Mouse (Mus musculus) heart, embryonic 15.5 days (tissue): Measurements from ENCODE around the gene Sept3. TPM values are rescaled to one million over a fixed set of nuclear protein-coding genes. Genes with fewer than 3 reads are reported as not detected.

Source experiments
- ATAC-seq: fragments of 200-750 bp; cut with Nextera tagmentation; replicated peaks from 2 replicates; pipeline ENCODE4 v1.8.0; 2017; ENCODE audit warnings: low read depth, moderate TSS enrichment; ENCODE audit not compliant: insufficient number of reproducible peaks, insufficient read depth, low FRiP score
- H3K27ac ChIP-seq: fragments of 300-500 bp; sonication (generic); 2 replicates; pipeline ENCODE4 v1.5.1; 2015; ENCODE audit warnings: mild to moderate bottlenecking, inconsistent platforms
- H3K27me3 ChIP-seq: fragments of 300-500 bp; sonication (generic); 2 replicates; pipeline ENCODE4 v1.6.1; 2015; ENCODE audit warnings: inconsistent platforms
- H3K36me3 ChIP-seq: fragments of 300-500 bp; sonication (generic); 2 replicates; pipeline ENCODE4 v1.6.1; 2015; ENCODE audit warnings: mild to moderate bottlenecking, inconsistent platforms
- H3K4me1 ChIP-seq: fragments of 300-500 bp; sonication (generic); replicated peaks from 2 replicates; pipeline ENCODE4 v1.6.1; 2015; ENCODE audit warnings: inconsistent platforms
- H3K4me2 ChIP-seq: fragments of 300-500 bp; sonication (generic); 2 replicates; pipeline ENCODE4 v1.6.1; 2015; ENCODE audit warnings: inconsistent platforms, mild to moderate bottlenecking, moderate library complexity
- H3K4me3 ChIP-seq: fragments of 300-500 bp; sonication (generic); 2 replicates; pipeline ENCODE4 v1.5.1; 2015; ENCODE audit warnings: mild to moderate bottlenecking, inconsistent platforms
- H3K9ac ChIP-seq: fragments of 300-500 bp; sonication (generic); 2 replicates; pipeline ENCODE4 v1.6.1; 2015; ENCODE audit warnings: mild to moderate bottlenecking, inconsistent platforms
- H3K9me3 ChIP-seq: fragments of 300-500 bp; sonication (generic); replicated peaks from 2 replicates; pipeline ENCODE4 v1.6.1; 2016; ENCODE audit warnings: inconsistent platforms
- WGBS: fragments of 180-500 bp; shearing (Covaris S2); methylation state at CpG from one replicate; pipeline ENCODE4 v1.1.7; 2015; ENCODE audit warnings: mixed read lengths; 5-methylcytosine and 5-hydroxymethylcytosine counted together
- polyA plus RNA-seq: library from polyadenylated mRNA; unstranded; fragments of >200 nt; fragmentation: Nextera tagmentation; extraction: Ambion mirVana; gene quantifications from 2 replicates; pipeline ENCODE4 v1.2.1, GENCODE M21; 2015

Sept3 gene
- polyA plus RNA-seq, 1 experiment from 2014 or later: 3.4 TPM

- no peak overlapping the region for H3K4me2 ChIP-seq
- H3K27me3 ChIP-seq: no peaks in the 10 kb centered on the region
Measured at GRCm38 (mm10) chr15:82307107-82307506, 32.4 kb downstream of the Sept3 start.

GRCm38 (mm10) chr15:82308416-82308815, 33.7 kb downstream of the Sept3 start:
- WGBS: 76% methylated on average over 3 of the region's 3 CpGs
- no peak overlapping the region for H3K9ac ChIP-seq
- H3K4me2 ChIP-seq: no peak overlapping the region
- H3K27me3 ChIP-seq: no peaks in the 10 kb centered on the region
- H3K27ac ChIP-seq: no peak overlapping the region
- H3K36me3 ChIP-seq: no peaks in the 10 kb centered on the region
- no peaks in the 10 kb centered on the region for H3K9me3 ChIP-seq
- ATAC-seq: no peak
- H3K4me1 ChIP-seq: no peaks in the 10 kb centered on the region
- no peak overlapping the region for H3K4me3 ChIP-seq

More at GRCm38 (mm10) chr15:82307107-82307506, 32.4 kb downstream of the Sept3 start:
- no peak for ATAC-seq
- Histone ChIP-seq H3K4me3 (no peak overlapping the region), H3K9ac (no peak overlapping the region), H3K4me1 (no peaks in the 10 kb centered on the region), H3K9me3 (no peaks in the 10 kb centered on the region), H3K27ac (no peak overlapping the region), H3K36me3 (no peaks in the 10 kb centered on the region)
- WGBS: 77% methylated on average over 3 of the region's 3 CpGs

GRCm38 (mm10) chr15:82317839-82318238, 43.1 kb downstream of the Sept3 start:
- WGBS: 81% methylated on average over 6 of the region's 6 CpGs
- ATAC-seq: no peak
- no peaks in the 10 kb centered on the region for H3K4me1 ChIP-seq

GRCm38 (mm10) chr15:82319613-82320012, 44.9 kb downstream of the Sept3 start:
- Histone ChIP-seq H3K4me3 (no peak overlapping the region), H3K27me3 (no peaks in the 10 kb centered on the region), H3K27ac (no peak overlapping the region), H3K4me1 (no peaks in the 10 kb centered on the region), H3K4me2 (no peak overlapping the region), H3K9ac (no peak overlapping the region), H3K36me3 (no peaks in the 10 kb centered on the region), H3K9me3 (no peaks in the 10 kb centered on the region)
- WGBS: 44% methylated on average over 1 of the region's 1 CpGs
- no peak for ATAC-seq

More at GRCm38 (mm10) chr15:82317839-82318238, 43.1 kb downstream of the Sept3 start:
- Histone ChIP-seq H3K27ac (no peak overlapping the region), H3K4me3 (no peak overlapping the region), H3K9me3 (no peaks in the 10 kb centered on the region), H3K27me3 (no peaks in the 10 kb centered on the region), H3K36me3 (no peaks in the 10 kb centered on the region), H3K9ac (no peak overlapping the region), H3K4me2 (no peak overlapping the region)

- no peaks in the 10 kb centered on the region for H3K9me3 ChIP-seq
- no peak overlapping the region for H3K4me2 ChIP-seq
- no peak overlapping the region for H3K4me3 ChIP-seq
- no peaks in the 10 kb centered on the region for H3K27me3 ChIP-seq
- H3K36me3 ChIP-seq: no peaks in the 10 kb centered on the region
- no peaks in the 10 kb centered on the region for H3K4me1 ChIP-seq
- WGBS: 78% methylated on average over 8 of the region's 8 CpGs
- no peak overlapping the region for H3K27ac ChIP-seq
- ATAC-seq: no peak
- no peak overlapping the region for H3K9ac ChIP-seq
Measured at GRCm38 (mm10) chr15:82322195-82322594, 47.5 kb downstream of the Sept3 start.

- Histone ChIP-seq H3K36me3 (peaks cover 8% of the 10 kb centered on the region; the same call in 1 of the 2 replicates), H3K27me3 (no peaks in the 10 kb centered on the region), H3K9ac (no peak overlapping the region), H3K9me3 (no peaks in the 10 kb centered on the region), H3K27ac (no peak overlapping the region), H3K4me3 (no peak overlapping the region), H3K4me1 (no peaks in the 10 kb centered on the region), H3K4me2 (no peak overlapping the region)
- ATAC-seq: no peak
- WGBS: 52% methylated on average over 2 of the region's 2 CpGs
Measured at GRCm38 (mm10) chr15:82325382-82325781, 50.7 kb downstream of the Sept3 start.

- Histone ChIP-seq H3K27ac (no peak overlapping the region), H3K4me1 (peaks cover 16% of the 10 kb centered on the region), H3K9me3 (no peaks in the 10 kb centered on the region), H3K36me3 (peaks cover 34% of the 10 kb centered on the region; the same call in 1 of the 2 replicates), H3K27me3 (no peaks in the 10 kb centered on the region), H3K9ac (no peak overlapping the region), H3K4me3 (no peak overlapping the region), H3K4me2 (no peak overlapping the region)
- ATAC-seq: no peak
- WGBS: 91% methylated on average over 4 of the region's 4 CpGs
Measured at GRCm38 (mm10) chr15:82335194-82335593, 60.5 kb downstream of the Sept3 start.

GRCm38 (mm10) chr15:82336629-82337028, 61.9 kb downstream of the Sept3 start:
- WGBS: 87% methylated on average over 12 of the region's 12 CpGs
- H3K4me3 ChIP-seq: no peak overlapping the region
- ATAC-seq: no peak
- no peak overlapping the region for H3K9ac ChIP-seq
- H3K27me3 ChIP-seq: no peaks in the 10 kb centered on the region
- H3K4me2 ChIP-seq: no peak overlapping the region
- no peak overlapping the region for H3K27ac ChIP-seq
- H3K36me3 ChIP-seq: peaks cover 29% of the 10 kb centered on the region; the same call in 1 of the 2 replicates
- H3K4me1 ChIP-seq: peaks cover 28% of the 10 kb centered on the region
- no peaks in the 10 kb centered on the region for H3K9me3 ChIP-seq

GRCm38 (mm10) chr15:82337875-82338274, 63.2 kb downstream of the Sept3 start:
- Histone ChIP-seq H3K4me3 (peak overlapping the region; percentile 65), H3K36me3 (peaks cover 26% of the 10 kb centered on the region; the same call in 1 of the 2 replicates), H3K27me3 (no peaks in the 10 kb centered on the region), H3K4me2 (peak overlapping the region; percentile 74), H3K4me1 (peaks cover 35% of the 10 kb centered on the region), H3K9me3 (no peaks in the 10 kb centered on the region), H3K27ac (peak overlapping the region; percentile 66), H3K9ac (peak overlapping the region; percentile 62)
- WGBS: 15% methylated on average over 4 of the region's 4 CpGs
- ATAC-seq: no peak

GRCm38 (mm10) chr15:82338593-82339112, 64.0 kb downstream of the Sept3 start, which contains the start of the genes Naga, Pheta2 and Smdt1:
Naga (minus strand) TSS chr15:82338925.
Pheta2 (plus strand) TSS chr15:82338942.
Smdt1 (plus strand) TSS chr15:82338959.
- H3K4me3 ChIP-seq: peak within 1 kb of the TSS; percentile 65
- peak within 1 kb of the TSS; percentile 74 for H3K4me2 ChIP-seq
- no peaks in the 10 kb centered on the region for H3K9me3 ChIP-seq
- H3K36me3 ChIP-seq: peaks cover 26% of the 10 kb centered on the region; the same call in 1 of the 2 replicates
- H3K27me3 ChIP-seq: no peaks in the 10 kb centered on the region
- peak within 1 kb of the TSS; percentile 66 for H3K27ac ChIP-seq
- peaks cover 35% of the 10 kb centered on the region for H3K4me1 ChIP-seq
- under 1% methylated on average over 41 of the region's 41 CpGs for WGBS
- H3K9ac ChIP-seq: peak within 1 kb of the TSS; percentile 62
- ATAC-seq: peak; percentile 87

GRCm38 (mm10) chr15:82339150-82339549, 64.5 kb downstream of the Sept3 start:
- no peak for ATAC-seq
- peaks cover 35% of the 10 kb centered on the region for H3K4me1 ChIP-seq
- peak overlapping the region; percentile 65 for H3K4me3 ChIP-seq
- no peaks in the 10 kb centered on the region for H3K9me3 ChIP-seq
- peak overlapping the region; percentile 66 for H3K27ac ChIP-seq
- peak overlapping the region; percentile 74 for H3K4me2 ChIP-seq
- no peaks in the 10 kb centered on the region for H3K27me3 ChIP-seq
- peak overlapping the region; percentile 62 for H3K9ac ChIP-seq
- WGBS: 64% methylated on average over 10 of the region's 10 CpGs
- H3K36me3 ChIP-seq: peaks cover 23% of the 10 kb centered on the region; the same call in 1 of the 2 replicates
